Mouse (Mus musculus) liver, embryonic 15.5 days (tissue): ENCODE results near the gene Arrdc2. TPM values are rescaled to one million over a fixed set of nuclear protein-coding genes. Genes with fewer than 3 reads are reported as not detected.

Experiments
- ATAC-seq: fragments of 200-750 bp; cut with Nextera tagmentation; 2 replicates; pipeline ENCODE4 v1.8.0; 2017; ENCODE audit warnings: moderate number of reproducible peaks, mild to moderate bottlenecking, moderate library complexity; ENCODE audit not compliant: insufficient read depth
- H3K27ac ChIP-seq: fragments of 300-500 bp; sonication (generic); replicated peaks from 2 replicates; pipeline ENCODE4 v1.5.1; 2015; ENCODE audit warnings: mild to moderate bottlenecking, inconsistent platforms
- H3K27me3 ChIP-seq: fragments of 300-500 bp; sonication (generic); 2 replicates; pipeline ENCODE4 v1.6.1; 2015; ENCODE audit warnings: mild to moderate bottlenecking, inconsistent platforms
- H3K36me3 ChIP-seq: fragments of 300-500 bp; sonication (generic); replicated peaks from 2 replicates; pipeline ENCODE4 v1.6.1; 2015; ENCODE audit warnings: moderate library complexity, mild to moderate bottlenecking, inconsistent platforms
- H3K4me1 ChIP-seq: fragments of 300-500 bp; sonication (generic); replicated peaks from 2 replicates; pipeline ENCODE4 v1.6.1; 2015; ENCODE audit warnings: inconsistent platforms
- H3K4me2 ChIP-seq: fragments of 300-500 bp; sonication (generic); 2 replicates; pipeline ENCODE4 v1.6.1; 2015; ENCODE audit warnings: moderate library complexity, mild to moderate bottlenecking, inconsistent platforms
- H3K4me3 ChIP-seq: fragments of 300-500 bp; sonication (generic); replicated peaks from 2 replicates; pipeline ENCODE4 v1.5.1; 2015; ENCODE audit warnings: mild to moderate bottlenecking, inconsistent platforms
- H3K9ac ChIP-seq: fragments of 300-500 bp; sonication (generic); 2 replicates; pipeline ENCODE4 v1.6.1; 2015; ENCODE audit warnings: moderate library complexity, mild to moderate bottlenecking, inconsistent platforms
- H3K9me3 ChIP-seq: fragments of 300-500 bp; sonication (generic); replicated peaks from 2 replicates; pipeline ENCODE4 v1.6.1; 2016; ENCODE audit warnings: inconsistent platforms
- WGBS: fragments of 180-500 bp; shearing (Covaris S2); methylation state at CpG from one replicate; pipeline ENCODE4 v1.1.7; 2015; ENCODE audit warnings: mixed read lengths; ENCODE audit not compliant: insufficient replicate concordance; 5-methylcytosine and 5-hydroxymethylcytosine counted together
- polyA plus RNA-seq: library from polyadenylated mRNA; unstranded; fragments of >200 nt; fragmentation: Nextera tagmentation; extraction: Ambion mirVana; gene quantifications from 2 replicates; pipeline ENCODE4 v1.2.1, GENCODE M21; 2015

The Arrdc2 gene
- polyA plus RNA-seq, 1 experiment from 2014 or later: 12.6 TPM

GRCm38 (mm10) chr8:70863956-70864711 is 24.6 kb upstream of the Arrdc2 start:
- peaks cover 71% of the 10 kb centered on the region for H3K4me1 ChIP-seq
- H3K36me3 ChIP-seq: peaks cover 5% of the 10 kb centered on the region
- peak overlapping the region; percentile 82 for H3K4me2 ChIP-seq
- no peak overlapping the region; the same call in 1 of the 2 replicates for H3K9ac ChIP-seq
- no peaks in the 10 kb centered on the region for H3K9me3 ChIP-seq
- H3K27me3 ChIP-seq: peaks cover 63% of the 10 kb centered on the region
- H3K27ac ChIP-seq: no peak overlapping the region
- ATAC-seq: no peak
- H3K4me3 ChIP-seq: peak overlapping the region; percentile 73
- WGBS: 1% methylated on average over 46 of the region's 46 CpGs

GRCm38 (mm10) chr8:70862824-70863641 is 23.5 kb upstream of the Arrdc2 start, which contains the start of gene Kcnn1:
TSS of gene Kcnn1 (minus strand) at chr8:70863258.
- Histone ChIP-seq H3K4me1 (peaks cover 70% of the 10 kb centered on the region), H3K27ac (no peak within 1 kb of the TSS), H3K27me3 (peaks cover 68% of the 10 kb centered on the region), H3K36me3 (peaks cover 3% of the 10 kb centered on the region), H3K9ac (no peak within 1 kb of the TSS; the same call in 1 of the 2 replicates), H3K4me2 (peak within 1 kb of the TSS; percentile 82), H3K4me3 (peak within 1 kb of the TSS; percentile 73), H3K9me3 (no peaks in the 10 kb centered on the region)
- 2% methylated on average over 55 of the region's 55 CpGs for WGBS
- no peak for ATAC-seq

GRCm38 (mm10) chr8:70857516-70857915 is 18.0 kb upstream of the Arrdc2 start:
- Histone ChIP-seq H3K27me3 (peaks cover 79% of the 10 kb centered on the region), H3K9ac (no peak overlapping the region), H3K4me3 (no peak overlapping the region), H3K9me3 (no peaks in the 10 kb centered on the region), H3K27ac (no peak overlapping the region), H3K36me3 (no peaks in the 10 kb centered on the region), H3K4me2 (no peak overlapping the region), H3K4me1 (peaks cover 35% of the 10 kb centered on the region)
- 29% methylated on average over 4 of the region's 4 CpGs for WGBS
- no peak for ATAC-seq

DNA sequence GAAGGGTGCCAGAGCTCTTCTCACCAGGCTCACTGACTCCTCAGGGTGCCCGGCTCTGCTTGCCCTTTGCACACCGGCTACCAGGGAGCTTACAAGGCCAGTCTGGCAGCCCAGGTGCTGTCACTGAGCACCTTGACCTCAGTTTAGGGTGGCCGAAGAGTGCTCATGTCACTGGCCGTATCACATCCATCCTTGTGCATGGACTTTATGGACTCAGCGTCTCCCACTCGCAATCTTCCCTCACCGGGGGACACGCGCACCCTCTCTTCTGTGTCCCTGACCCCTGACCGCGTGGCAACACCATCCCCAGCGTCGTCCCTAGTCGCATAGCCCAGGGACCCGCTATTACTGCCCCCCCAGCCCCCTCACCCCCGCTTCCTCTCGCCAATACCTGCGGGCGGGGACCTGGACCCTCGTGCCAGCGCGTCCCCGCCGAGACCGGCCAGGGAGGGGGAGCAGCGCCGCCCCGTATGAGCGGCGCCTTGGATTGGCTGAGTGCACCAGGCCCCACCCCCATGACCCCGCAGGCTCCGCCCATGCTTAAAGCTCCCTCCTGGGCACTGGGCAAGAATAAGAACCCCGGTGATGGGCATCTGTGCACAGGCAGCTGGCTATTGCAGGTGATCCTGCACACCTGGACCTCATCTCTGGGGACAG is 17.1 kb upstream of the Arrdc2 start:
- Histone ChIP-seq H3K4me1 (peaks cover 36% of the 10 kb centered on the region), H3K4me3 (peak overlapping the region; percentile 53), H3K36me3 (no peaks in the 10 kb centered on the region), H3K4me2 (peak overlapping the region; percentile 86), H3K9me3 (no peaks in the 10 kb centered on the region), H3K9ac (peak overlapping the region; percentile 35; the same call in 1 of the 2 replicates), H3K27me3 (peaks cover 74% of the 10 kb centered on the region), H3K27ac (no peak overlapping the region)
- ATAC-seq: peak; percentile 65; the same call in 1 of the 2 replicates
- 7% methylated on average over 29 of the region's 33 CpGs for WGBS

- H3K27ac ChIP-seq: no peak overlapping the region
- WGBS: 55% methylated on average over 5 of the region's 5 CpGs
- H3K9ac ChIP-seq: no peak overlapping the region
- no peak overlapping the region for H3K4me3 ChIP-seq
- H3K4me2 ChIP-seq: peak overlapping the region; percentile 86; the same call in 1 of the 2 replicates
- no peaks in the 10 kb centered on the region for H3K9me3 ChIP-seq
- H3K4me1 ChIP-seq: peaks cover 43% of the 10 kb centered on the region
- ATAC-seq: no peak
- peaks cover 68% of the 10 kb centered on the region for H3K27me3 ChIP-seq
- H3K36me3 ChIP-seq: no peaks in the 10 kb centered on the region
Measured at GRCm38 (mm10) chr8:70856028-70856427, 16.5 kb upstream of the Arrdc2 start.

- Histone ChIP-seq H3K36me3 (no peaks in the 10 kb centered on the region), H3K4me3 (no peak overlapping the region), H3K27me3 (peaks cover 54% of the 10 kb centered on the region), H3K4me2 (no peak overlapping the region), H3K27ac (no peak overlapping the region), H3K9me3 (no peaks in the 10 kb centered on the region), H3K9ac (no peak overlapping the region), H3K4me1 (peaks cover 39% of the 10 kb centered on the region)
- ATAC-seq: no peak
- WGBS: 30% methylated on average over 2 of the region's 2 CpGs
Measured at GRCm38 (mm10) chr8:70853863-70854262, 14.3 kb upstream of the Arrdc2 start.

- Histone ChIP-seq H3K4me1 (peaks cover 31% of the 10 kb centered on the region), H3K9ac (no peak overlapping the region), H3K36me3 (no peaks in the 10 kb centered on the region), H3K4me2 (no peak overlapping the region), H3K9me3 (no peaks in the 10 kb centered on the region), H3K4me3 (no peak overlapping the region), H3K27me3 (peaks cover 62% of the 10 kb centered on the region), H3K27ac (no peak overlapping the region)
- ATAC-seq: no peak
- 83% methylated on average over 41 of the region's 41 CpGs for WGBS
Measured at GRCm38 (mm10) chr8:70852595-70853231, 13.2 kb upstream of the Arrdc2 start.

GRCm38 (mm10) chr8:70851837-70852236 is 12.3 kb upstream of the Arrdc2 start:
- 58% methylated on average over 6 of the region's 6 CpGs for WGBS
- H3K9ac ChIP-seq: no peak overlapping the region
- H3K27me3 ChIP-seq: peaks cover 63% of the 10 kb centered on the region
- H3K4me3 ChIP-seq: no peak overlapping the region
- no peaks in the 10 kb centered on the region for H3K9me3 ChIP-seq
- no peaks in the 10 kb centered on the region for H3K36me3 ChIP-seq
- ATAC-seq: no peak
- H3K4me2 ChIP-seq: no peak overlapping the region
- peaks cover 26% of the 10 kb centered on the region for H3K4me1 ChIP-seq
- no peak overlapping the region for H3K27ac ChIP-seq

DNA sequence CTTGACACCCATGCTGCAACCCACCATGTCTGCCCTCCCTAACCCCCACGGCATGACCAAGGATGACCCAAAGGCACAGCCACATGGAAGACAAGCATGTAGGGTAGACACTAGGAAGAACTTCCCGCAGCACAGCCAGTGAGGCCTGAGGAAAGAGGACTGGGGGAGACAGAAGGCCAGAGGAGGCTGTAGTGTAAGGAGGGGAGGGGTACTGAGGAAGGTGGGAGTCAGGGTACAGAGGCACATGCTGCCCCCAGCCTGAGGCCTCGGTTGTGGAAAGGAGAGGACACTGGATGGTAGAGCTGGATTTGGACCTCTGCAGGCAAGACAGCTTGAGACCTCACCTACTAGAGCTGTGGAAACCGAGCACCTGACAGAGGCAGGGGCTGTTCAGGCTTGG is 11.4 kb upstream of the Arrdc2 start:
- H3K4me3 ChIP-seq: no peak overlapping the region
- no peaks in the 10 kb centered on the region for H3K9me3 ChIP-seq
- H3K27ac ChIP-seq: no peak overlapping the region
- no peak overlapping the region for H3K4me2 ChIP-seq
- 66% methylated on average over 4 of the region's 4 CpGs for WGBS
- H3K9ac ChIP-seq: no peak overlapping the region
- ATAC-seq: no peak
- H3K36me3 ChIP-seq: no peaks in the 10 kb centered on the region
- peaks cover 61% of the 10 kb centered on the region for H3K27me3 ChIP-seq
- H3K4me1 ChIP-seq: peaks cover 27% of the 10 kb centered on the region

GRCm38 (mm10) chr8:70850132-70850845 is 10.8 kb upstream of the Arrdc2 start:
- H3K27me3 ChIP-seq: peaks cover 54% of the 10 kb centered on the region
- H3K4me3 ChIP-seq: no peak overlapping the region
- WGBS: 54% methylated on average over 7 of the region's 7 CpGs
- peaks cover 32% of the 10 kb centered on the region for H3K4me1 ChIP-seq
- H3K9me3 ChIP-seq: no peaks in the 10 kb centered on the region
- H3K36me3 ChIP-seq: no peaks in the 10 kb centered on the region
- H3K27ac ChIP-seq: no peak overlapping the region
- no peak overlapping the region for H3K4me2 ChIP-seq
- no peak for ATAC-seq
- no peak overlapping the region for H3K9ac ChIP-seq
